18 mouse cellular contexts compared by ENCODE assay signal in genomic region chr4:61834952-61835708, GRCm38 (mm10). TPM values are rescaled to one million over a fixed set of nuclear protein-coding genes. Genes with fewer than 3 reads are reported as not detected.
DNase-seq lines count a peak whose midpoint lies in the region.
"Had no signal": no experiment of that assay in that cellular context is flagged by ENCODE, and none has a peak within 500 bp of the region (broad histone marks: within the 10 kb centered on the region; RNA-seq: fewer than 3 reads in every experiment).

Mup5 (minus strand) TSS chr4:61835233.

- peak; percentile 13 for DNase-seq in layer of hippocampus, adult 9-11 months
- no peak for DNase-seq in layer of hippocampus, postnatal 10 days (ENCODE audit: low spot score in 2 of 2)
- DNase-seq in brain, adult 2 months (ENCODE audit: low read depth, low spot score), result peak; percentile 72
- DNase-seq in left cerebral cortex, adult 18-20 months (ENCODE audit: low spot score in 2 of 2), result peak; percentile 18 to 42
- DNase-seq in left cerebral cortex, postnatal 25 days (ENCODE audit: low spot score in 2 of 2), result peak; percentile 34 to 82
- DNase-seq in cerebellum, adult 8-10 months, result no peak
- DNase-seq in heart, postnatal 25 days (ENCODE audit: low spot score), result no peak
- DNase-seq: adrenal gland, postnatal 14 days; cerebellum, adult 18-20 months; cerebellum, postnatal 10 days; gastrocnemius, postnatal 36 days; heart, adult 11 months; heart, postnatal 10 days had no signal

- intact Hi-C loops in left cerebral cortex, postnatal 25 days (cut with DNase I), result no loop called here
- intact Hi-C loops in heart, postnatal 25 days (cut with DNase I), result no loop called here

RNA-seq across cellular contexts. Expression of gene Mup5, which starts in this region (rescaled TPM):
- not detected for total RNA-seq in layer of hippocampus, postnatal 10 days (2021)
- total RNA-seq in left cerebral cortex, adult 18-20 months (2021), result not detected
- under 1 TPM in 1 of 2 experiments, not detected in 1; 0.66 TPM for total RNA-seq in left cerebral cortex, postnatal 25 days (2021)
- not detected for total RNA-seq in heart, postnatal 25 days (2021)
- total RNA-seq: adrenal gland, adult 18-20 months; adrenal gland, postnatal 14 days; CH12.LX; gastrocnemius, adult 8-10 months; gastrocnemius, postnatal 36 days; heart, postnatal 10 days; hematopoietic stem cell, adult 5-6 weeks; hindbrain, postnatal 0 days had no signal

Comparison
In these comparisons a context has a peak if more than half of its experiments do, and no peak if none do; other contexts are left out.
1. DNase-seq: peak in layer of hippocampus, adult 9-11 months (single experiment) and brain, adult 2 months (single experiment); none in layer of hippocampus, postnatal 10 days (0 of 2), cerebellum, adult 8-10 months (single experiment) and heart, postnatal 25 days (single experiment).
2. Peak in DNase-seq in left cerebral cortex, adult 18-20 months; RNA of the gene not detected or under 1 TPM.
3. Peak in DNase-seq in left cerebral cortex, postnatal 25 days; RNA of the gene not detected or under 1 TPM.